8 mouse cellular contexts compared by ENCODE assay signal in genomic region chr7:118854606-118855005, GRCm38 (mm10). TPM values are rescaled to one million over a fixed set of nuclear protein-coding genes. Genes with fewer than 3 reads are reported as not detected.
DNase-seq lines count a peak whose midpoint lies in the region; ATAC-seq and TF ChIP-seq lines count a peak whose summit lies in the region.

No protein-coding gene starts in this region.

- no peak for TF ChIP-seq POLR2A in cerebellum, adult 2 months (IDR thresholded peaks at IDR 0.05; ENCODE audit: borderline replicate concordance, insufficient read depth, low read length)
- no peak for TF ChIP-seq POLR2A in spleen, adult 2 months (IDR thresholded peaks at IDR 0.05; ENCODE audit: low read depth, low read length)
- TF ChIP-seq POLR2A in limb, embryonic 14.5 days (IDR thresholded peaks at IDR 0.05; ENCODE audit: borderline replicate concordance, extremely low read depth, insufficient read depth, insufficient read length): no peak

- peak overlapping the region; percentile 69 for H3K9ac ChIP-seq in limb, embryonic 14.5 days (ENCODE audit: low read depth, low read length, severe bottlenecking)
- H3K9ac ChIP-seq in stomach, embryonic 15.5 days: peak overlapping the region; percentile 54; the same call in 1 of the 2 replicates

- peaks cover 6% of the 10 kb centered on the region for H3K36me3 ChIP-seq in spleen, adult 2 months (ENCODE audit: control insufficient read depth, insufficient read depth, low read length)
- peaks cover 34% of the 10 kb centered on the region for H3K36me3 ChIP-seq in limb, embryonic 14.5 days (ENCODE audit: control insufficient read depth, insufficient read depth, low read length)
- H3K36me3 ChIP-seq in stomach, embryonic 15.5 days: peaks cover 21% of the 10 kb centered on the region; the same call in 1 of the 2 replicates

- TF ChIP-seq CTCF in cerebellum, adult 2 months (IDR thresholded peaks at IDR 0.05; ENCODE audit: borderline replicate concordance, insufficient read depth, low read depth, low read length): no peak
- TF ChIP-seq CTCF in spleen, adult 2 months (IDR thresholded peaks at IDR 0.05; ENCODE audit: extremely low read depth, insufficient read depth, insufficient read length, insufficient replicate concordance): no peak

- no peak for DNase-seq in cerebellum, adult 2 months
- no peak for DNase-seq in cerebellum, postnatal 4 days (ENCODE audit: low spot score in 2 of 2)
- no peak for DNase-seq in spleen, adult 2 months (ENCODE audit: low read depth in 1 of 2, low spot score in 2 of 2)
- no peak for DNase-seq in spleen, adult 12 weeks (ENCODE audit: low spot score)
- no peak for DNase-seq in limb, embryonic 14.5 days (ENCODE audit: low spot score)
- DNase-seq in left cerebral cortex, adult 8-10 months (ENCODE audit: low spot score in 2 of 2): no peak
- DNase-seq in spleen, adult 18-20 months: no peak

- H3K27me3 ChIP-seq in cerebellum, adult 2 months (ENCODE audit: control insufficient read depth, insufficient read depth, low read length): no peaks in the 10 kb centered on the region
- no peaks in the 10 kb centered on the region for H3K27me3 ChIP-seq in spleen, adult 2 months (ENCODE audit: control insufficient read depth, insufficient read depth, low read length)
- no peaks in the 10 kb centered on the region for H3K27me3 ChIP-seq in limb, embryonic 14.5 days (ENCODE audit: control insufficient read depth, insufficient read depth, low read length)
- no peaks in the 10 kb centered on the region for H3K27me3 ChIP-seq in stomach, embryonic 15.5 days (replicated peaks)

- H3K4me2 ChIP-seq in limb, embryonic 14.5 days (replicated peaks; ENCODE audit: low read depth, low read length, severe bottlenecking): peak overlapping the region; percentile 54
- peak overlapping the region; percentile 70 for H3K4me2 ChIP-seq in stomach, embryonic 15.5 days

- no peak for ATAC-seq in limb, embryonic 14.5 days (ENCODE audit: low FRiP score, low read depth)
- no peak for ATAC-seq in stomach, embryonic 15.5 days (ENCODE audit: insufficient read depth, low FRiP score, low read depth)

- H3K27ac ChIP-seq in cerebellum, adult 2 months (ENCODE audit: insufficient read depth, low read length): no peak overlapping the region
- no peak overlapping the region for H3K27ac ChIP-seq in spleen, adult 2 months (ENCODE audit: insufficient read depth, low read length)
- no peak overlapping the region for H3K27ac ChIP-seq in limb, embryonic 14.5 days (replicated peaks; ENCODE audit: low read depth, low read length)
- H3K27ac ChIP-seq in stomach, embryonic 15.5 days: no peak overlapping the region

- no peaks in the 10 kb centered on the region for H3K9me3 ChIP-seq in limb, embryonic 14.5 days (ENCODE audit: control insufficient read depth, low read length)
- no peaks in the 10 kb centered on the region for H3K9me3 ChIP-seq in stomach, embryonic 15.5 days

- H3K4me1 ChIP-seq in cerebellum, adult 2 months (ENCODE audit: control insufficient read depth, insufficient read depth, low read length): peaks cover 13% of the 10 kb centered on the region
- peaks cover 2% of the 10 kb centered on the region; the same call in 1 of the 2 replicates for H3K4me1 ChIP-seq in spleen, adult 2 months (ENCODE audit: control insufficient read depth, insufficient read depth, insufficient read length)
- peaks cover 7% of the 10 kb centered on the region for H3K4me1 ChIP-seq in limb, embryonic 14.5 days (ENCODE audit: control insufficient read depth, insufficient read depth, low read length)
- H3K4me1 ChIP-seq in stomach, embryonic 15.5 days: peaks cover 16% of the 10 kb centered on the region

- WGBS in cerebellum, adult 2 months: 9% methylated on average over 3 of the region's 3 CpGs
- WGBS in spleen, adult 2 months: 27% methylated on average over 3 of the region's 3 CpGs
- WGBS in limb, embryonic 14.5 days: 13% methylated on average over 3 of the region's 3 CpGs
- WGBS in stomach, embryonic 15.5 days: 11% methylated on average over 3 of the region's 3 CpGs

- peak overlapping the region; percentile 79 for H3K4me3 ChIP-seq in cerebellum, adult 2 months (replicated peaks; ENCODE audit: insufficient read depth, low read depth, low read length)
- H3K4me3 ChIP-seq in spleen, adult 2 months (ENCODE audit: extremely low read depth, insufficient read depth, insufficient read length): peak overlapping the region; percentile 79; the same call in 1 of the 2 replicates
- peak overlapping the region; percentile 85 for H3K4me3 ChIP-seq in limb, embryonic 14.5 days (replicated peaks; ENCODE audit: low read length)
- peak overlapping the region; percentile 86 for H3K4me3 ChIP-seq in stomach, embryonic 15.5 days (replicated peaks)

RNA-seq across cellular contexts. Expression of gene Iqck, which starts 0.9 kb away (rescaled TPM):
- 5.9 and 7.4 TPM in 2 replicates for polyA plus RNA-seq in cerebellum, adult 2 months (2012; rRNA removed)
- polyA plus RNA-seq in spleen, adult 2 months (2012; rRNA removed): 0.32 and 0.48 TPM in 2 replicates
- polyA plus RNA-seq in limb, embryonic 14.5 days (2012; rRNA removed): 2.5 and 2.6 TPM in 2 replicates
- 2.6 and 2.8 TPM in 2 replicates for polyA plus RNA-seq in limb, embryonic 14.5 days (2014; fragmentation: Nextera tagmentation; extraction: Ambion mirVana)
- polyA plus RNA-seq in stomach, embryonic 15.5 days (2015; fragmentation: Nextera tagmentation; extraction: Ambion mirVana): 2.0 and 2.1 TPM in 2 replicates
- 1 to 10 TPM; 3.9 to 4.7 (median 4.4) TPM for total RNA-seq in left cerebral cortex, adult 8-10 months (2022)

RNA-seq across cellular contexts. Expression of gene Knop1, which starts 1.4 kb away (rescaled TPM):
- polyA plus RNA-seq in cerebellum, adult 2 months (2012; rRNA removed): 16.4 and 16.9 TPM in 2 replicates
- 4.1 and 4.5 TPM in 2 replicates for polyA plus RNA-seq in spleen, adult 2 months (2012; rRNA removed)
- 34.1 and 34.2 TPM in 2 replicates for polyA plus RNA-seq in limb, embryonic 14.5 days (2012; rRNA removed)
- polyA plus RNA-seq in limb, embryonic 14.5 days (2014; fragmentation: Nextera tagmentation; extraction: Ambion mirVana): 84.6 and 108 TPM in 2 replicates
- 88.7 and 91.4 TPM in 2 replicates for polyA plus RNA-seq in stomach, embryonic 15.5 days (2015; fragmentation: Nextera tagmentation; extraction: Ambion mirVana)
- 10 to 100 TPM; 16.7 to 29.3 (median 22.5) TPM for total RNA-seq in left cerebral cortex, adult 8-10 months (2022)
